Mouse (Mus musculus): ENCODE measurements at regions not wholly inside any gene's neighbourhood (a gene's known extent, or its start where the extent isn't known, plus 50 kb on each side); places are given as distances from the start of the nearest gene placed in this dataset.

GRCm38 (mm10) chr9:48106441-48107167, 55.2 kb upstream of the Nxpe4 start:
- no peak overlapping the region for H3K9ac ChIP-seq
- no peak overlapping the region for H3K4me3 ChIP-seq
- no peaks in the 10 kb centered on the region for H3K36me3 ChIP-seq (ENCODE audit: poor library complexity, severe bottlenecking)
- no peak overlapping the region for H3K27ac ChIP-seq
- H3K27me3 ChIP-seq, result no peaks in the 10 kb centered on the region
- H3K9me3 ChIP-seq (replicated peaks), result no peaks in the 10 kb centered on the region
- no peak overlapping the region for H3K4me2 ChIP-seq
- no peaks in the 10 kb centered on the region for H3K4me1 ChIP-seq
- ATAC-seq, result no peak
- 45% methylated on average over 2 of the region's 2 CpGs for WGBS

- no peaks in the 10 kb centered on the region for H3K36me3 ChIP-seq (ENCODE audit: poor library complexity, severe bottlenecking)
- H3K4me1 ChIP-seq, result no peaks in the 10 kb centered on the region
- H3K9me3 ChIP-seq (replicated peaks), result no peaks in the 10 kb centered on the region
- H3K4me3 ChIP-seq, result no peak overlapping the region
- WGBS, result 57% methylated on average over 7 of the region's 7 CpGs
- H3K4me2 ChIP-seq, result no peak overlapping the region
- ATAC-seq, result no peak
- H3K27ac ChIP-seq, result no peak overlapping the region
- H3K9ac ChIP-seq, result no peak overlapping the region
- H3K27me3 ChIP-seq, result peaks cover 6% of the 10 kb centered on the region; the same call in 1 of the 2 replicates
Observed at GRCm38 (mm10) chr9:48108994-48109619, 52.7 kb upstream of the Nxpe4 start.

DNA sequence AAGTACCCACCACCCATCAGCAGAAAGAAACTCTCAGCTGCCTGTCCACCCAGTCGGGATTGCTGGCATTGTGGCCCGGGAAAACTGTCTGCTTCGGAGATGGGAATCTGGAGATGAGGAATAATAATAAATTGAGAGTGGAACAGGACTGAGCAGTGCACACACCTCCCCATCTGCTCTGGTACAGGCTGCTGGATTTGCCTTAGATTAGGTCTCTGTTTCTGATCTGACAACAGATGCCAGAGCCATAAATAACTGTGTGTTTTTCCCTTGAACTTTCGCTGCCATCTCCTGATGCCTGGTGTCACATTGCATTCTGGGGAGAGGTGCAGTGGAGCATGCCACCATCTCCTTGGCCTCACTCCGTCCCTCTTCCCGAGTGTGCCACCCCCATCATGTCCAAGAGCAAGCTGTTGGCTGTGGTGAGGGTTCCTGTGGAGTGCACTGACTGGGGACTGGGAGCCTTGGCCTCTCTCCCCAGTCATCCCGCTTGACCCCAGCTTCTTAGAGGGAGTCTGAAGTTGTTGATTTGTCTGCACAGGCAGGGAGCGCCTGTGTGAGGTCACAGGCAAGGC, 50.4 kb upstream of the Nxpe4 start:
- H3K9me3 ChIP-seq (replicated peaks), result no peaks in the 10 kb centered on the region
- H3K4me3 ChIP-seq, result no peak overlapping the region
- H3K36me3 ChIP-seq (ENCODE audit: poor library complexity, severe bottlenecking), result no peaks in the 10 kb centered on the region
- no peak overlapping the region for H3K27ac ChIP-seq
- H3K4me2 ChIP-seq, result no peak overlapping the region
- H3K27me3 ChIP-seq, result peaks cover 6% of the 10 kb centered on the region; the same call in 1 of the 2 replicates
- no peak overlapping the region for H3K9ac ChIP-seq
- ATAC-seq, result no peak
- no peaks in the 10 kb centered on the region for H3K4me1 ChIP-seq
- WGBS, result 68% methylated on average over 8 of the region's 8 CpGs
